Mouse (Mus musculus) midbrain, embryonic 16.5 days (tissue): ENCODE results near the gene Sh3d21. TPM values are rescaled to one million over a fixed set of nuclear protein-coding genes. Genes with fewer than 3 reads are reported as not detected.

Experiments
- ATAC-seq: fragments of 200-750 bp; cut with Nextera tagmentation; 2 replicates; pipeline ENCODE4 v1.8.0; 2017; ENCODE audit warnings: moderate TSS enrichment
- H3K27ac ChIP-seq: fragments of 300-500 bp; sonication (generic); 2 replicates; pipeline ENCODE4 v1.5.1; 2014; ENCODE audit warnings: mild to moderate bottlenecking, low read length, mixed read lengths
- H3K27me3 ChIP-seq: fragments of 300-500 bp; sonication (generic); 2 replicates; pipeline ENCODE4 v1.6.1; 2014; ENCODE audit warnings: low read depth, low read length, mixed read lengths; ENCODE audit not compliant: control insufficient read depth, insufficient read depth
- H3K36me3 ChIP-seq: fragments of 300-500 bp; sonication (generic); 2 replicates; pipeline ENCODE4 v1.6.1; 2014; ENCODE audit warnings: mild to moderate bottlenecking, low read length, moderate library complexity, mixed read lengths; ENCODE audit not compliant: control insufficient read depth, insufficient read depth
- H3K4me1 ChIP-seq: fragments of 300-500 bp; sonication (generic); 2 replicates; pipeline ENCODE4 v1.6.1; 2014; ENCODE audit warnings: mild to moderate bottlenecking, low read length, mixed read lengths; ENCODE audit not compliant: control insufficient read depth, insufficient read depth
- H3K4me2 ChIP-seq: fragments of 300-500 bp; sonication (generic); 2 replicates; pipeline ENCODE4 v1.6.1; 2014; ENCODE audit warnings: mild to moderate bottlenecking, low read length, mixed read lengths
- H3K4me3 ChIP-seq: fragments of 300-500 bp; sonication (generic); 2 replicates; pipeline ENCODE4 v1.5.1; 2014; ENCODE audit warnings: low read depth, mild to moderate bottlenecking, low read length, moderate library complexity, mixed read lengths
- H3K9ac ChIP-seq: fragments of 300-500 bp; sonication (generic); 2 replicates; pipeline ENCODE4 v1.6.1; 2014; ENCODE audit warnings: low read depth, low read length, mixed read lengths
- H3K9me3 ChIP-seq: fragments of 300-500 bp; sonication (generic); replicated peaks from 2 replicates; pipeline ENCODE4 v1.6.1; 2014; ENCODE audit warnings: mild to moderate bottlenecking, low read length, mixed read lengths; ENCODE audit not compliant: control insufficient read depth, poor library complexity, severe bottlenecking
- WGBS: fragments of 180-500 bp; shearing (Covaris S2); extraction: QIAGEN DNeasy Blood & Tissue Kit; methylation state at CpG from one replicate; pipeline ENCODE4 v1.1.7; 2014; 5-methylcytosine and 5-hydroxymethylcytosine counted together
- polyA plus RNA-seq: library from polyadenylated mRNA; unstranded; fragments of >200 nt; fragmentation: Nextera tagmentation; extraction: Ambion mirVana; gene quantifications from 2 replicates; pipeline ENCODE4 v1.2.1, GENCODE M21; 2015

Sh3d21 gene
- polyA plus RNA-seq, 1 experiment from 2014 or later: 1.4 TPM

DNA sequence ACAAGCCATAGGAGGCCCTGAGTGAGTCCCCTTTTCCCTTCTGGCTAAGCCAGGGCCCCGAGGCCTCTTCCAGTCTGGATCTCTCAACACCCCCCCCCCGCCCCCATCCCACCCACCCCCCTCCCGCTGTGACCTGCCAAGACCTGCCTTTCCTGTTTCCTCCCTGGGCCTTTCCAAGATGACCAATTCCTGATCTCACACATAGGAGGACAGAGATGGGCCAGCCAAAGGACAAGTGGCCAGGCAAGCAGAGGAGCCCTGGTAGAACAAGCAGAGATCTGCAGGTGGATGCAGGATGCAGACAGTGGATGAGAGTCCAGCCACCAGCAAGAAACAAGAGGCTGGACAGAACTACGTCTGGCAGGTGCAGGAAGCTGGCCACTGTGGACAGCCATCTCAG, 17.9 kb downstream of the Sh3d21 start:
- Histone ChIP-seq H3K36me3 (no peaks in the 10 kb centered on the region), H3K4me2 (no peak overlapping the region), H3K9ac (no peak overlapping the region), H3K27me3 (peaks cover 24% of the 10 kb centered on the region), H3K9me3 (no peaks in the 10 kb centered on the region), H3K4me3 (no peak overlapping the region), H3K4me1 (peaks cover 10% of the 10 kb centered on the region), H3K27ac (no peak overlapping the region)
- ATAC-seq: no peak
- WGBS: 57% methylated on average over 4 of the region's 4 CpGs

DNA sequence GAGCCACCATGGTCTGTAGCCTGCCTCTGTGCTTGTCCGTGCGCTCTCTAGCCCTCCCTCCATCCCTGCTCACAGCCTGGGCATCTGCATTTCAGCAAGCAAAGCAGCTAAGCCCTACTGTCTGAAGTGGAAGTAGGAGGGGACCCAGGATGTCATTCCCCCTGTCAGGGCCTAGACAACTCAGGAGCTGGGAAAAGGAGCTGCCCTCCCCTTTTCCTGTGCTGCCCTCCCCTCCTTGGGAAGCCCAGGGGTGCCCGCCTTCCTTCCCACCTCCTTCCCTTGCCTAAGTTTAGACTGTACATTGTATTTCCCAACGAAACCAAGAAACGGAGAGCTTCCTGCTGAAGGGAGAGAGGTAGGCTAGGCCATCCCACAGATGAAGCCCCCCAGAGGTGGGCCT, 22.3 kb downstream of the Sh3d21 start:
- Histone ChIP-seq H3K4me1 (no peaks in the 10 kb centered on the region), H3K9me3 (no peaks in the 10 kb centered on the region), H3K27me3 (no peaks in the 10 kb centered on the region), H3K36me3 (peaks cover 23% of the 10 kb centered on the region), H3K4me2 (no peak overlapping the region), H3K4me3 (no peak overlapping the region), H3K9ac (no peak overlapping the region), H3K27ac (no peak overlapping the region)
- 86% methylated on average over 5 of the region's 5 CpGs for WGBS
- ATAC-seq: no peak

DNA sequence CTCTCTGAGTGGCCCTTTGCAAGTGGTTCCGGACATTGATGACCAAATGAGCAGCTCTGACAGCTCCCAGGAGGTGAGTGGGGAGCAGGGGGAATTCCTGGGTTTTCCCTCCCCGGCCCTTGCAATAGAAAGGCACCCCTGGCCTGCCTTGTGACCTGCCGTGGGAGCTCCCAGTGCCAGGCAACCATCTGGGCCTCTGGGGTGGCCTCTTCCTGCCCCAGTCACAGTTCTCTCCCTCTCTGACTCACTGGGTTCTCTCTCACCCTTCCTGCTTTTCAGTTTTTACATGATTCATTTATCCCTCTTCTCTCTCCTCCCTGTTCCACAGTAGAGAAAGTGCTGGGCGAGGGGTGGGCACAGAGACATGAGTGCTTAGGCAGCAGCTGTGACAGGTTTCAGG, 25.5 kb downstream of the Sh3d21 start:
- H3K36me3 ChIP-seq: peaks cover 33% of the 10 kb centered on the region
- no peak overlapping the region for H3K27ac ChIP-seq
- no peak for ATAC-seq
- WGBS: 88% methylated on average over 4 of the region's 4 CpGs
- no peaks in the 10 kb centered on the region for H3K27me3 ChIP-seq
- no peaks in the 10 kb centered on the region for H3K9me3 ChIP-seq
- no peaks in the 10 kb centered on the region for H3K4me1 ChIP-seq
- no peak overlapping the region for H3K4me2 ChIP-seq
- no peak overlapping the region for H3K9ac ChIP-seq
- H3K4me3 ChIP-seq: no peak overlapping the region

DNA sequence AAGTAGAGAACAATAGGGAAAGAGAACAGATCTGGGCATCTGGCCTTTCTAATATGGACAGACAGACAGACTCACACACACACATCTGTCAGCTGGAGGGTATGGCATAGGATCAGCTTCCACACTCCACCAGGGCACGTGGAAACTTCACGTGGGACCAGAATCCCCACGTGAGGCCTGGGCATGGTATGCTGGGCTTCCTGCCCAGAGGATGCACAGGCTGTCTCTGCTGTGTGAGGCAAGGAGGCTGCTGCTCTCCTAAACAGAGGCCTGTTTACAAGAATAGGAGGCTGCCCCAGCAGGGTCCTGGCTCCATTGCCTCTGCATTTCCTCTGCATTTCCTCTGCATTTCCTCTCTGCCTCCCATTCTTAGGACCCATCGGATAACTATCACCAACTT, 28.7 kb downstream of the Sh3d21 start:
- no peak overlapping the region for H3K4me2 ChIP-seq
- H3K9me3 ChIP-seq: no peaks in the 10 kb centered on the region
- 96% methylated on average over 4 of the region's 4 CpGs for WGBS
- H3K9ac ChIP-seq: no peak overlapping the region
- peaks cover 7% of the 10 kb centered on the region for H3K4me1 ChIP-seq
- no peak overlapping the region for H3K4me3 ChIP-seq
- H3K27me3 ChIP-seq: no peaks in the 10 kb centered on the region
- H3K36me3 ChIP-seq: peaks cover 36% of the 10 kb centered on the region
- H3K27ac ChIP-seq: no peak overlapping the region
- ATAC-seq: no peak

DNA sequence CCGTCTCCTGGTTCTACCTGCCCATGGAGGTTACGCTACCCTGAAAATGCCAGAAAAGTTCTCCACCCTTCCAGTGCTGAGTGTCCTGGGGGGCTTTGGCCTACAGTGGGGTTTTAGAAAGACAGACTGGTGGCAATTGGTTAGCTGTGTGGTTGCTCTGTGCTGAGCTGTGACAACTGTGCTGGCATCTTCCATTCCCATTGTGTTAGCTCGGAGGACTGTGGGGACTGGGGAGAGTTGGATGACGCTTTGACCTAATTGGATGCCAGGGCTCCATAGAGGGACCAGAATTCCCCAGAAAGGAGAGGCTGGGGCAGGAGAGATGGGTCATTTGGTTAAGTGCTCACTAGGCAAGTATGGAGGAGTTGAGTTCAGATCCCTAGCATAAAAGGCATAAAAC, 29.1 kb downstream of the Sh3d21 start:
- no peak overlapping the region for H3K4me2 ChIP-seq
- H3K27ac ChIP-seq: no peak overlapping the region
- H3K4me3 ChIP-seq: no peak overlapping the region
- peaks cover 7% of the 10 kb centered on the region for H3K4me1 ChIP-seq
- no peak overlapping the region for H3K9ac ChIP-seq
- WGBS: 94% methylated on average over 4 of the region's 4 CpGs
- ATAC-seq: no peak
- H3K27me3 ChIP-seq: no peaks in the 10 kb centered on the region
- no peaks in the 10 kb centered on the region for H3K9me3 ChIP-seq
- H3K36me3 ChIP-seq: peaks cover 33% of the 10 kb centered on the region

DNA sequence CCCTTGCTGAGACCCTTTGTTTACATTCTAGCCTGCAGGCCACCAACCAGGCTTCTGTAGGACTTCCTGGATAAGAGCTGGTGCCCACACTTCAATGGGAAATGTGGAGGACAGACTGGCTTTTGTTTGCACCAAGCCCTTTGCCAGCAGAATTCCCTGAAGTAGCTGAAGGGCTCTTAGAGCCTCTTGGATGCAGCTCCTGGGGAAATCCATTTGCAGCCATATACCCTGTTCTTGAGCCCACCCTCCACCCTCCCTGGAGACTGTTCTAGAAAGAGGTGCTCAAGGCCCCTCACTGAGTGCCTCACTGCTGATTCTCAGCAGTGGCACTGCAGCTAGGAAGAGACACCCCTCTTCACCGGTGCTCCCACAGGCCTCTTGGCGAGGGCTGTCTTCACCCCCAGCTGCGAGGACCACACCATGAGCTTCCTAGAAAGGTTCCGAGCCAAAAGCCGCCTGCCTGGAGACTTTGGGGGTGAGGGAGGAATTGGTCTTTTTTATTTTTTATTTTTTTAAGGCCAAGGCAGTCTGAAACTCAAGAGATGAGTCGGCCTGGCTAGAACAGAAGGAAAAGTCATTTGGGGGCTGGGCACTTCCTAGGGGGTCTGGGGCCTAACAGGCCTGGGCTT, 30.5 kb downstream of the Sh3d21 start:
- Histone ChIP-seq H3K27ac (no peak overlapping the region), H3K36me3 (peaks cover 36% of the 10 kb centered on the region), H3K9ac (no peak overlapping the region), H3K4me1 (peaks cover 7% of the 10 kb centered on the region), H3K27me3 (no peaks in the 10 kb centered on the region), H3K4me3 (no peak overlapping the region), H3K4me2 (no peak overlapping the region), H3K9me3 (no peaks in the 10 kb centered on the region)
- ATAC-seq: no peak
- 76% methylated on average over 6 of the region's 6 CpGs for WGBS

DNA sequence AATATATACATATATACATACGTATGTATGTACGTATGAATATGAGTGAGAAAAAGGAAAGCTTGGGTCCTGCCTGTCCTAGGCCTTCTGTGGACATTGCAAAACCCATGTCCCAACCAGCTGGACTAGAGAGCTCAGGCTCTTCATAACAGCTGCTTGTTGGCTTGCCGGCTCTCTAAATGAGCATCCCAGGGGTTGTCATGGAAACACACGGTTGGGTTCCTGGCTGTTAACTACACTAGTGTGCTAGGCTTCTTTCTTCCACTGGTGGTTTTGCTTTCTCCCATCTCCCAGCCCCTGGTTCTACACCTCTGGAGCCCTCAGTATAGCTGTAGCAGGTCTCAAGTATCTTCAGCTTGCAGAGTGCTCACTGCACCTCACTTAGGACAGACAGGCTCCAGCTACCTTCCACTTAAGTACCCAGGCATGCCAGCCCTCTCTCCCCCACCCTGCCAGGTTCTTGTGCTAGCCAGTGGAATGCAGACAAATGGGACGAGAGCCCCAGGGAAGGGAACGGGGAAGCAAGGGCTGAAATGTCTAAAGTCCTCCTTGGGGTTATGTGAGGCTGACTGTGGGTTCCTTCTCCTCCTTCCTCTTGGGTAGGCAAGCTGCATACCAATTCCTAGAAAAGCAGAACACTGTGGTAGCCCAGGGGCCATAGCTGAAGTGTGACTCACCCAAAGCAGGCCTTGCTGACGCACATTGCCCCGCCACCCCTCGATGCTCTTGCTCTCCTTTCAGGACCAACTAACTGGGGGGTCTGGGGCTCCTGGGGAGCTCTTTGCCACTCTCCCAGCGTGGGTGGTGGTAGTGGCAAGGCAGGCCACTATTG, 31.8 kb downstream of the Sh3d21 start:
- H3K9me3 ChIP-seq: no peaks in the 10 kb centered on the region
- H3K4me2 ChIP-seq: no peak overlapping the region
- no peak overlapping the region for H3K4me3 ChIP-seq
- 61% methylated on average over 10 of the region's 10 CpGs for WGBS
- no peaks in the 10 kb centered on the region for H3K27me3 ChIP-seq
- H3K36me3 ChIP-seq: peaks cover 35% of the 10 kb centered on the region
- peaks cover 7% of the 10 kb centered on the region for H3K4me1 ChIP-seq
- peak; percentile 70; the same call in 1 of the 2 replicates for ATAC-seq
- peak overlapping the region; percentile 68 for H3K27ac ChIP-seq
- H3K9ac ChIP-seq: no peak overlapping the region

DNA sequence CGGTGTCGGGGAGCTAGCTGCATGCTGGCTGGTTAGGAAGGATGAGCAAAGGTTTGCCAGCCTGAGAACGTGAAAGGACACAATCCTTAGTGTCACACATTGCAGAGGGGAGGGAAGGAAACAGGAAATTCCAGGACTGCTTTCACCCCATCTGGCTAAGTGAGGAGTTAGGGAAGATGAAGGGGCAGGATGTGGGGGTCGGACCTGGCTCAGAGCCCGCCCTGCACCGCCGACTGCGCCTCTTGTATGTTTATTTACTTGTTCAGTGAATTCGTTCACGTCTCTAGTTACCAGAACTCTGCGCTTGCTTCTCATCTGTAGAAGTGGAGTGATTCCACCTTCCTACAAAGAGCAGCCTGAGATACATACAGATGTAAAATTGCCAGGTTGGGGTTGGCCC, 32.8 kb downstream of the Sh3d21 start:
- Histone ChIP-seq H3K9ac (no peak overlapping the region), H3K4me3 (no peak overlapping the region), H3K9me3 (no peaks in the 10 kb centered on the region), H3K4me2 (no peak overlapping the region), H3K36me3 (peaks cover 31% of the 10 kb centered on the region), H3K27me3 (no peaks in the 10 kb centered on the region), H3K4me1 (peaks cover 7% of the 10 kb centered on the region), H3K27ac (peak overlapping the region; percentile 29; the same call in 1 of the 2 replicates)
- ATAC-seq: no peak
- WGBS: 87% methylated on average over 11 of the region's 11 CpGs

DNA sequence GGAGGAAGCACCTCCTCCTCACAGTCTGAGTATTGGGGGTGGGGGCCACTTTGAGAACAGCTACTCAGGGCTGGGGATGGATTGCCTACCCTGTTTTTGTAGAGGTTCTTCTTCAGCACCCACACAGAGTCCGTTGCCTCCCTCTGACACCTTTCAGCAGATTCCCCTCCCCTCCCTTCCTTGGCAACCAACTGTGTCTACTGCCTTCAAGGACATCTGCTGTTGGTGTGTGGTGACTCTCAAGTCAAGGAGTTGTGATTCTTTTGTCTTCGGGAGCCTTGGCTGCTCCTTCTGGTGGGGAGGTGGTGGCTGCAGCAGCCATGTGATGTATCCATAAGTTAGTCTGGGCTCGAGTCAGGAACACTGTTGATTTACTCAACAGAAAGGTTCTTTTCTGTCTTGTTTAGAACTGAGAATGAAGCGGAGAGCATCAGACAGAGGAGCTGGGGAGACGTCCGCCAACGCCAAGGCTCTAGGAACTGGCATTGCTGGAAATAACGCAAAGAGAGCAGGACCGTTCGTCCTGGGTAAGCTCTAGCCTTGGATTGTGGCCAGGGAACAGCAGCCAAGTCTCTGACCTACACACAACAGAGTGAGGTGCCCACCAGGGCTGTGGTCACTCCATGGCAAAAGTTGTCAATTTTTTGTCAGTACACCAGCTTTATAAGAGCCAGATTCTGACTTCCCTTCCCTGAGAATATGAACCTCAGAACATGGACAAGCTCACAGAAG, 39.8 kb downstream of the Sh3d21 start:
- Histone ChIP-seq H3K4me1 (no peaks in the 10 kb centered on the region), H3K4me2 (no peak overlapping the region), H3K9ac (no peak overlapping the region), H3K9me3 (0 out of 2 replicates have a peak, but pooled peaks cover 4% of the 10 kb centered on the region), H3K27ac (no peak overlapping the region), H3K27me3 (no peaks in the 10 kb centered on the region), H3K4me3 (no peak overlapping the region), H3K36me3 (peaks cover 22% of the 10 kb centered on the region)
- WGBS: 83% methylated on average over 10 of the region's 10 CpGs
- no peak for ATAC-seq
